Mouse (Mus musculus): ENCODE measurements around the gene Tpt1. TPM values are rescaled to one million over a fixed set of nuclear protein-coding genes. Genes with fewer than 3 reads are reported as not detected.

The Tpt1 gene
- total and polyA plus RNA-seq, 3 experiments, result 698 to 1,876 (median 1,607) TPM

DNA sequence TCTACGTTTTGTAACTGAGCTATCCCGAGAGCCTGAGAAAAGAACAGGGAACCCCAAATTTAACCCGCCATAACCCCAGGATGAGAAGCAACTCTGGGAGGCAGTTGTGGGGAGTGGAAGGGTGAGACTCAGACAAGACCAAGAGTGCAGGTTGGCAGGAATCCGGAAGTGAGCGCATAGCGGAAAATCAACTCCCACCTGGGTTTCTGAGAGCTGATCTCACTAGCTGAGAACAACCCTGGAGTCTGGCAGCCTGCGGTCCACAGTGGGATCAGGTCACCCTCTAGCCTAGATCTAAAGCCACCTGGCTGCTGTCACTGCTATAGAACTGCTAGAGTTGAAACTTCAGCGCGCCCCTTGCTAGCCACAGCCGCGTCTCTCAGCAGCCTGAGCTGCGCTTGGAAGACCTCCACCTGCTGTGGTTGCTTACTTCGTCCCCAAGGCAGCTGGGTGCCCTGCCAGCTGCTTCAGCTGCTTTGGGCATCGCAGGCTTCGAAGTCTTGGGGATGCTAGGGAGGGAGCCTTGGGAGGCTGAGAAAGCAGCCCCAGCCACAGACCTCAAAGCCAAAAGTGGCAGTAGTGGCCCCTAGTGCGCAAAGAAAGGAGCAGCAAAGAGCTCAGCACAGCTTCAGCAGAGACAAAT, 10.0 kb upstream of the Tpt1 start:
- DNase-seq (ENCODE audit: extremely low read depth), result peak; percentile 87
- in situ Hi-C loops (cut with MboI; ENCODE audit: low pct_ligation_motif_present, low pct_unique_long_range_greater_than_20kb, low sequenced_read_pairs), result no loop called here

GRCm38 (mm10) chr14:75836579-75836978, 8.3 kb upstream of the Tpt1 start:
- in situ Hi-C loops (cut with MboI; ENCODE audit: low pct_ligation_motif_present, low pct_unique_long_range_greater_than_20kb, low sequenced_read_pairs), result no loop called here
- Histone ChIP-seq H3K9me3 (replicated peaks; ENCODE audit: low read length) (no peaks in the 10 kb centered on the region), H3K27ac (ENCODE audit: insufficient read depth, low read depth) (no peak overlapping the region), H3K79me2 (replicated peaks; ENCODE audit: control insufficient read depth, extremely low read depth, insufficient read depth, poor library complexity, severe bottlenecking) (no peaks in the 10 kb centered on the region), H3K36me3 (replicated peaks in 1 of 2; ENCODE audit: control insufficient read depth in 1 of 2, insufficient read depth in 1 of 2, low read length in 1 of 2) (no peaks in the 10 kb centered on the region), H3K4me2 (ENCODE audit: insufficient read depth, low read depth, poor library complexity, severe bottlenecking) (no peak overlapping the region), H3K27me3 (replicated peaks) (peaks cover 2% of the 10 kb centered on the region), H3K4me1 (ENCODE audit: control insufficient read depth in 1 of 2, insufficient read depth in 2 of 2) (peaks cover 0 to 37% of the 10 kb centered on the region in 2 experiments; a peak in 2 of 4 replicates), H3K4me3 (replicated peaks in 1 of 3; ENCODE audit: low read depth in 2 of 3, low read length in 2 of 3, poor library complexity in 1 of 3) (no peak overlapping the region), H3K9ac (ENCODE audit: insufficient read depth, low read depth) (no peak overlapping the region)
- dilution Hi-C loops (cut with MboI; ENCODE audit: extremely low pct_ligation_motif_present, extremely low pct_unique_long_range_greater_than_20kb, low sequenced_read_pairs), result no loop called here
- TF ChIP-seq UBTF (IDR thresholded peaks at IDR 0.05; ENCODE audit: low read depth, low read length), result no peak
- TF ChIP-seq ELF1 (IDR thresholded peaks at IDR 0.05; ENCODE audit: low read depth, low read length), result no peak
- DNase-seq (ENCODE audit: extremely low read depth), result no peak

More for the DNA sequence above, 10.0 kb upstream of the Tpt1 start:
- Histone ChIP-seq H3K9me3 (replicated peaks; ENCODE audit: low read length) (no peaks in the 10 kb centered on the region), H3K4me1 (ENCODE audit: control insufficient read depth in 1 of 2, insufficient read depth in 2 of 2) (peaks cover 0 to 37% of the 10 kb centered on the region in 2 experiments; a peak in 2 of 4 replicates), H3K79me2 (replicated peaks; ENCODE audit: control insufficient read depth, extremely low read depth, insufficient read depth, poor library complexity, severe bottlenecking) (no peaks in the 10 kb centered on the region), H3K9ac (ENCODE audit: insufficient read depth, low read depth) (peak overlapping the region; percentile 70), H3K4me3 (replicated peaks in 1 of 3; ENCODE audit: low read depth in 2 of 3, low read length in 2 of 3, poor library complexity in 1 of 3) (peak overlapping the region; percentile 56 to 64 (median 60)), H3K27ac (ENCODE audit: insufficient read depth, low read depth) (peak overlapping the region; percentile 75), H3K36me3 (replicated peaks in 1 of 2; ENCODE audit: control insufficient read depth in 1 of 2, insufficient read depth in 1 of 2, low read length in 1 of 2) (no peaks in the 10 kb centered on the region), H3K27me3 (replicated peaks) (peaks cover 2% of the 10 kb centered on the region), H3K4me2 (ENCODE audit: insufficient read depth, low read depth, poor library complexity, severe bottlenecking) (peak overlapping the region; percentile 67)
- peak; percentile 56; the same call in 1 of the 2 replicates for TF ChIP-seq MAX (IDR thresholded peaks at IDR 0.05; ENCODE audit: low read length)
- TF ChIP-seq ETS1 (conservative IDR thresholded peaks at IDR 0.05; ENCODE audit: low read depth, low read length), result peak; percentile 51
- peak; percentile 56 for TF ChIP-seq POLR2A (IDR thresholded peaks at IDR 0.05; ENCODE audit: low read depth, low read length)
- TF ChIP-seq SMC3 (IDR thresholded peaks at IDR 0.05; ENCODE audit: low read depth, low read length), result no peak
- no peak for TF ChIP-seq MAFK (IDR thresholded peaks at IDR 0.05; ENCODE audit: insufficient replicate concordance, low read length)
- TF ChIP-seq POLR2AphosphoS2 (IDR thresholded peaks at IDR 0.05; ENCODE audit: low read depth, low read length), result no peak
- 0 out of 2 replicates have a peak, but pooled peaks have one; percentile 40 for TF ChIP-seq CHD2 (IDR thresholded peaks at IDR 0.05; ENCODE audit: low read length)
- TF ChIP-seq BHLHE40 (IDR thresholded peaks at IDR 0.05; ENCODE audit: low read depth, low read length), result peak; percentile 13; the same call in 1 of the 2 replicates
- peak in 1 of 2 experiments; percentile 44; a peak in 2 of 4 replicates for TF ChIP-seq CTCF (conservative IDR thresholded peaks at IDR 0.05 in 1 of 2, IDR thresholded peaks at IDR 0.05 in 1 of 2; ENCODE audit: low read depth in 2 of 2, low read length in 2 of 2)
- TF ChIP-seq RCOR1 (conservative IDR thresholded peaks at IDR 0.05; ENCODE audit: low read depth, low read length), result no peak
- no peak for TF ChIP-seq HCFC1 (IDR thresholded peaks at IDR 0.05; ENCODE audit: low read depth, low read length)
- TF ChIP-seq MYC (IDR thresholded peaks at IDR 0.05; ENCODE audit: low read depth, low read length), result no peak
- TF ChIP-seq PAX5 (IDR thresholded peaks at IDR 0.05; ENCODE audit: low read length), result no peak
- peak; percentile 67; the same call in 1 of the 2 replicates for TF ChIP-seq ZMIZ1 (IDR thresholded peaks at IDR 0.05; ENCODE audit: low read depth, low read length)
- peak; percentile 11; the same call in 1 of the 2 replicates for TF ChIP-seq SIN3A (IDR thresholded peaks at IDR 0.05; ENCODE audit: low read length)
- TF ChIP-seq JUN (IDR thresholded peaks at IDR 0.05; ENCODE audit: insufficient read depth, low read depth, low read length), result peak; percentile 40
- TF ChIP-seq MXI1 (IDR thresholded peaks at IDR 0.05; ENCODE audit: low read depth, low read length), result peak; percentile 85
- no peak for TF ChIP-seq KAT2A (IDR thresholded peaks at IDR 0.05; ENCODE audit: insufficient replicate concordance, low read length)
- 0 out of 2 replicates have a peak, but pooled peaks have one; percentile 10 for TF ChIP-seq JUND (conservative IDR thresholded peaks at IDR 0.05; ENCODE audit: low read depth, low read length)
- TF ChIP-seq NRF1 (IDR thresholded peaks at IDR 0.05; ENCODE audit: low read depth, low read length), result 0 out of 2 replicates have a peak, but pooled peaks have one; percentile 11
- TF ChIP-seq EP300 (IDR thresholded peaks at IDR 0.05; ENCODE audit: low read length), result peak; percentile 31; the same call in 1 of the 2 replicates
- TF ChIP-seq TCF12 (IDR thresholded peaks at IDR 0.05; ENCODE audit: low read depth, low read length), result peak; percentile 48; the same call in 1 of the 2 replicates
- peak; percentile 68; the same call in 1 of the 2 replicates for TF ChIP-seq UBTF (IDR thresholded peaks at IDR 0.05; ENCODE audit: low read depth, low read length)
- no peak for TF ChIP-seq ZKSCAN1 (IDR thresholded peaks at IDR 0.05; ENCODE audit: borderline replicate concordance, low read depth, low read length)
- TF ChIP-seq TBP (conservative IDR thresholded peaks at IDR 0.05; ENCODE audit: low read depth, low read length), result 0 out of 2 replicates have a peak, but pooled peaks have one; percentile 29
- no peak for TF ChIP-seq IRF4 (IDR thresholded peaks at IDR 0.05; ENCODE audit: low read depth, low read length)
- TF ChIP-seq ELF1 (IDR thresholded peaks at IDR 0.05; ENCODE audit: low read depth, low read length), result peak; percentile 91
- dilution Hi-C loops (cut with MboI; ENCODE audit: extremely low pct_ligation_motif_present, extremely low pct_unique_long_range_greater_than_20kb, low sequenced_read_pairs), result no loop called here

All from CH12.LX (cell line).